Mouse (Mus musculus): ENCODE measurements around the gene Gm20479. TPM values are rescaled to one million over a fixed set of nuclear protein-coding genes. Genes with fewer than 3 reads are reported as not detected.

Gene Gm20479
- polyA plus RNA-seq, 1 experiment: not detected

GRCm38 (mm10) chr7:27306161-27307160 lies 50.8 kb downstream of the Gm20479 start:
- peak; percentile 61; the same call in 1 of the 2 replicates for TF ChIP-seq CTCF (IDR thresholded peaks at IDR 0.05; ENCODE audit: extremely low read depth, insufficient read length, insufficient replicate concordance, low read depth, low read length)
- no peak for TF ChIP-seq POLR2A (IDR thresholded peaks at IDR 0.05; ENCODE audit: low read depth, low read length)
- Histone ChIP-seq H3K4me1 (ENCODE audit: control insufficient read depth, insufficient read depth, insufficient read length, low read length) (peaks cover 3% of the 10 kb centered on the region), H3K27ac (ENCODE audit: insufficient read depth, low read depth, low read length) (no peak overlapping the region), H3K4me3 (ENCODE audit: low read depth, low read length) (no peak overlapping the region), H3K36me3 (ENCODE audit: control insufficient read depth, insufficient read depth, low read length) (no peaks in the 10 kb centered on the region), H3K27me3 (ENCODE audit: control insufficient read depth, insufficient read depth, low read length) (no peaks in the 10 kb centered on the region)
- WGBS: 65% methylated on average over 24 of the region's 24 CpGs

GRCm38 (mm10) chr7:27305091-27305730 lies 52.0 kb downstream of the Gm20479 start:
- no peak overlapping the region for H3K27ac ChIP-seq (ENCODE audit: insufficient read depth, low read depth, low read length)
- no peak for TF ChIP-seq POLR2A (IDR thresholded peaks at IDR 0.05; ENCODE audit: low read depth, low read length)
- TF ChIP-seq CTCF (IDR thresholded peaks at IDR 0.05; ENCODE audit: extremely low read depth, insufficient read length, insufficient replicate concordance, low read depth, low read length): no peak
- WGBS: 85% methylated on average over 17 of the region's 17 CpGs
- no peaks in the 10 kb centered on the region for H3K36me3 ChIP-seq (ENCODE audit: control insufficient read depth, insufficient read depth, low read length)
- H3K27me3 ChIP-seq (ENCODE audit: control insufficient read depth, insufficient read depth, low read length): no peaks in the 10 kb centered on the region
- no peak overlapping the region for H3K4me3 ChIP-seq (ENCODE audit: low read depth, low read length)
- no peaks in the 10 kb centered on the region; the same call in 1 of the 2 replicates for H3K4me1 ChIP-seq (ENCODE audit: control insufficient read depth, insufficient read depth, insufficient read length, low read length)

Other genes starting within 250 kb of the Gm20479 start
- 0.24 and 0.30 TPM in 2 replicates for gene Cyp2f2, start 237.5 kb downstream of the Gm20479 start, polyA plus RNA-seq (2012; rRNA removed)
- gene Cyp2t4, start 203.7 kb downstream of the Gm20479 start, polyA plus RNA-seq (2012; rRNA removed): not detected in 2 replicates
- gene Egln2, start 190.6 kb downstream of the Gm20479 start, polyA plus RNA-seq (2012; rRNA removed): 64.8 and 129 TPM in 2 replicates
- 42.9 and 77.3 TPM in 2 replicates for gene Rab4b, start 178.5 kb downstream of the Gm20479 start, polyA plus RNA-seq (2012; rRNA removed)
- 0.23 TPM in 1 of 2 replicates, not detected in the other for gene Gm21983, start 176.3 kb downstream of the Gm20479 start, polyA plus RNA-seq (2012; rRNA removed)
- gene Mia, start 176.3 kb downstream of the Gm20479 start, polyA plus RNA-seq (2012; rRNA removed): 9.6 TPM in 1 of 2 replicates, not detected in the other
- gene BC024978, start 161.6 kb downstream of the Gm20479 start, polyA plus RNA-seq (2012; rRNA removed): 6.4 and 9.5 TPM in 2 replicates
- 73.2 and 138 TPM in 2 replicates for gene Snrpa, start 161.1 kb downstream of the Gm20479 start, polyA plus RNA-seq (2012; rRNA removed)
- gene Itpkc, start 128.8 kb downstream of the Gm20479 start, polyA plus RNA-seq (2012; rRNA removed): 15.3 and 44.6 TPM in 2 replicates
- 34.7 and 60.7 TPM in 2 replicates for gene Coq8b, start 124.4 kb downstream of the Gm20479 start, polyA plus RNA-seq (2012; rRNA removed)
- gene Numbl, start 99.0 kb downstream of the Gm20479 start, polyA plus RNA-seq (2012; rRNA removed): 8.3 and 9.0 TPM in 2 replicates
- gene Ltbp4, start 19.7 kb downstream of the Gm20479 start, polyA plus RNA-seq (2012; rRNA removed): 136 and 163 TPM in 2 replicates
- 62.1 and 115 TPM in 2 replicates for gene Shkbp1, start 1.4 kb downstream of the Gm20479 start, polyA plus RNA-seq (2012; rRNA removed)
- gene Sptbn4, start 90.3 kb upstream of the Gm20479 start, polyA plus RNA-seq (2012; rRNA removed): 0.19 and 0.28 TPM in 2 replicates
- 79.1 and 142 TPM in 2 replicates for gene Blvrb, start 90.6 kb upstream of the Gm20479 start, polyA plus RNA-seq (2012; rRNA removed)
- gene Sertad3, start 116.3 kb upstream of the Gm20479 start, polyA plus RNA-seq (2012; rRNA removed): 5.3 and 12.8 TPM in 2 replicates
- gene Sertad1, start 129.5 kb upstream of the Gm20479 start, polyA plus RNA-seq (2012; rRNA removed): 47.2 and 156 TPM in 2 replicates
- 0.37 and 0.68 TPM in 2 replicates for gene Prx, start 141.9 kb upstream of the Gm20479 start, polyA plus RNA-seq (2012; rRNA removed)
- 0.43 and 0.72 TPM in 2 replicates for gene Hipk4, start 165.8 kb upstream of the Gm20479 start, polyA plus RNA-seq (2012; rRNA removed)
- 72.2 and 75.6 TPM in 2 replicates for gene Pld3, start 195.8 kb upstream of the Gm20479 start, polyA plus RNA-seq (2012; rRNA removed)
- 9.8 and 19.7 TPM in 2 replicates for gene 2310022A10Rik, start 195.8 kb upstream of the Gm20479 start, polyA plus RNA-seq (2012; rRNA removed)
- 19.6 and 34.1 TPM in 2 replicates for gene Akt2, start 234.1 kb upstream of the Gm20479 start, polyA plus RNA-seq (2012; rRNA removed)